Mouse (Mus musculus) megakaryocyte, embryonic 14.5 days (primary cell): ENCODE results near the gene Lrba.

Experiments
- FLI1 ChIP-seq: IDR thresholded peaks from 2 replicates; pipeline ENCODE4 v1.6.1; 2012; ENCODE audit warnings: low read length, inconsistent platforms, mixed read lengths
- GATA1 ChIP-seq: IDR thresholded peaks from 3 replicates; pipeline ENCODE4 v1.6.1; 2012; ENCODE audit warnings: mixed read lengths, low read length, inconsistent platforms, borderline replicate concordance

DNA sequence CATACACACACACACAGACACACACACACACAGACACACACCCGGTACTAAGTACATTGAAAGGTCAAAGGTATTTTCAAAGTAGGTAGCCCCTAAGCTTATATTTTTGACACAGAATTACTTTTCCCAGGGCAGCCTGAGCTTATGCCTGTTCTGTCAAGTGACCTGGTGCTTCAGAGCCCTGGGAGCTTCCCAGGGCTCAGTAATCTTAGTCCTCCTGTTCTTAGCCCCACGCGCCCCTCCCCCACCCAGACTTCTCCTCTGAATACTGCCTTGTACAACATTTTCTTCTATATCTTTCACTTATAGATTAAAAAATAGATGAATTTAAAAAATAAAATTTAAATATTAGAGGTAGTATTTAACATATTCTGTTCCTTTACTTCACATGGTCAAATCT is 320.3 kb downstream of the Lrba start:
- no peak for TF ChIP-seq GATA1
- no peak for TF ChIP-seq FLI1
